Mouse (Mus musculus): ENCODE data around the gene Spem1. TPM values are rescaled to one million over a fixed set of nuclear protein-coding genes. Genes with fewer than 3 reads are reported as not detected.

Spem1 gene
- total RNA-seq, 2 experiments from 2014 or later, result 0.43 TPM; not detected in 1

GRCm38 (mm10) chr11:69837952-69838713 is 16.2 kb upstream of the Spem1 start, which contains the start of gene Tmem256:
Tmem256 (plus strand) TSS chr11:69838514.
- intact Hi-C loops (cut with DNase I), result loop anchor here (1.0 to 2.0 kb wide), 4 partner anchors 8 to 79 kb away; partner anchors contain the start of genes Plscr3 and Polr2a
- DNase-seq (ENCODE audit: low spot score in 2 of 2), result peak; percentile 96 to 99

GRCm38 (mm10) chr11:69837604-69837951 is 15.6 kb upstream of the Spem1 start, which contains the start of gene Nlgn2:
Nlgn2 (minus strand) TSS chr11:69837784.
- no peak for DNase-seq (ENCODE audit: low spot score in 2 of 2)
- intact Hi-C loops (cut with DNase I), result loop anchor here (2.0 kb wide), 3 partner anchors 35 to 79 kb away; partner anchors contain the start of gene Polr2a

DNA sequence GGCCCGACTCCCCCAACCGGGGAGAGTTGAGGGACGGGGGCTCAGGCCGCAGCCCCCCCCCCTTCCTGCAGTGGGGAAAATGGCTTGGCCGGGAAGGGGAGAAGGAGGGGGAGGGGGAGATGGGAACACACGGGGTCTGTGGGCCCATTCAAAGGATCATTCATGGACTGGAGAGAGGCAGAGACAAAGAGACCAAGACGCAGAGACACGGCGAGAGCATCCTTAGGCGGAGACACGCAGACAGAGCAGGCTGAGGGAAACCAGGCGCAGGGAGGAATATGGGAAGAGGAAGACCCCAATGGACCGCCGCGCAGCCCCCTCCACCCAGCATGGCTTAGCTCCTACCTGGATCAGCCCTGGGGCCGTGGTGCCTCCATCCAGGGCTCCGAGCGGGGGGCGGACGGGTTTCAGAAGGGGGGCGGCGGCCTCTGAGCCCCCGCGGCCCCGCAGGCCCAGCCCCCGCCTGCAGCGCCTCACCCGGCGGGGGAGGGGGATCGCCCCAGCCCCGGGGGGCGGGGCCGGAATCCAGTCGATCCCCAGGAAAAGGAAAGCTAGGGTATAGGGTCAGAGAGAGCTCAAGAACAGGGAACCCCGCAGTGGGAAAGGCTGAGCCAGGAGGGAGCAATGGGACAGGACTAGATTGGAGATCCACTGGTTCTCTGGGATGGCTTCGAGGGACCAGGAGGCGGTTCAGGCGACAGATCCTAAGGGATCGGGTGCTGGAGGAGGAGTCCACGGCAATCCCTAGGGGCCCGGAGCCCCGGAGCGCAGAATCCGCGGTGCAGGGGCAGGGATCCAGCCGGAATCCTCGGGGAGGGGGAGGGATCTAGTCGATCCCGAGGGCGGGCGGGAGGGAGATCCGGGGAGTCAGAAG is 15.0 kb upstream of the Spem1 start:
- intact Hi-C loops (cut with DNase I), result loop anchor here (2.0 kb wide), 3 partner anchors 34 to 78 kb away; partner anchors contain the start of gene Polr2a
- DNase-seq (ENCODE audit: low spot score in 2 of 2), result peak; percentile 42 to 43

DNA sequence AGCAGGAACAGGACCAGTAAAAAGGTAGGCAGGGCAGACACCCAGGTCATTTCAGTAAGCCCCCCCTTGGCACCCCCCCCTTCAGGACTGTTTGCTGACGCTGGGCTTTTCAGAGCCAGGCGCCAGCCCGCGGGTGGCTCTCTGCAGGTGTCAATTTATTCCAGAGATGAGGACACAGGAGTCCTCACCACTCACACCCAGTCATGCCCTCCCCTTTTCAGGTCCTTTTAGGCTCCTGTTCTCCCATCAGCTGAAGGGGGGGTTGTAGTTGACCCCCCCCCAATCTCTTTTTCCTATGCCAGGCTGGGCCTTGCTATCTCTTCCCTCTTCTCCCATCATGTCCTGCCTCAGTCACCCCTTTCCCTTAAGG is 14.0 kb upstream of the Spem1 start:
- intact Hi-C loops (cut with DNase I), result loop anchor here (2.0 kb wide), 3 partner anchors 33 to 77 kb away; partner anchors contain the start of gene Polr2a
- DNase-seq (ENCODE audit: low spot score in 2 of 2), result no peak

DNA sequence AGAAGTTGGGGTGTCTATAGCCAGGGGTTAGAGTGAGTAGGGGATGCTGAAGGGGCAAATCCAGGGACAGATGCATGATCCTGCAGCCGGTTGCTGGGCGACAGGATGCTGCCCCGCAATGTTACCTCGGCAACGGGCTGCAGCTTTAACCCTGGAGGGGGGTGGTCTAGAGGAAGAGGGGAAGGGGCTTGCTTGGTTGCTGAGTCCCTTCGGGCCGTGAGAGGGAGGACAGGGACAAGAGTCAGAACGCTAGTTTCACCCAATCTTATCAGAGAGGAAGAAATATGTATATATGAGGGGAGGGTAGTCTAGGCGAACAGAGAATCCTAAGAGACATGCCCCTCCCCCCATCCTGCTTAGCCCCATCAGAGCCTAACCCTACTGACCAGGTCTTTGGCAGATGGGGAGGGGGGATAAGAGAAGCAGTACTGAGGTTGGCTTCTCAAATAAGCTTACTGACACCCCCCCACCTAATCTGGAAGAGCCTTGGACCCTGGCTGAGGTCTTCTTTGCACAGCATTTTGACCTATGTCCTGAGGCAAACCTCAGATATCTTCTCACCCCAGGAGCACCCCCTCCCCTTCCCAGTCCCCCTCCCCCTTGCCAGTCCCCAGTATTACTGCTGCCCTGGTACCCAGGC is 13.5 kb upstream of the Spem1 start:
- DNase-seq (ENCODE audit: low spot score in 2 of 2), result no peak
- intact Hi-C loops (cut with DNase I), result no loop called here

GRCm38 (mm10) chr11:69834001-69834549 is 12.1 kb upstream of the Spem1 start:
- intact Hi-C loops (cut with DNase I), result no loop called here
- DNase-seq (ENCODE audit: low spot score in 2 of 2), result peak in 1 of 2 experiments; percentile 39

DNA sequence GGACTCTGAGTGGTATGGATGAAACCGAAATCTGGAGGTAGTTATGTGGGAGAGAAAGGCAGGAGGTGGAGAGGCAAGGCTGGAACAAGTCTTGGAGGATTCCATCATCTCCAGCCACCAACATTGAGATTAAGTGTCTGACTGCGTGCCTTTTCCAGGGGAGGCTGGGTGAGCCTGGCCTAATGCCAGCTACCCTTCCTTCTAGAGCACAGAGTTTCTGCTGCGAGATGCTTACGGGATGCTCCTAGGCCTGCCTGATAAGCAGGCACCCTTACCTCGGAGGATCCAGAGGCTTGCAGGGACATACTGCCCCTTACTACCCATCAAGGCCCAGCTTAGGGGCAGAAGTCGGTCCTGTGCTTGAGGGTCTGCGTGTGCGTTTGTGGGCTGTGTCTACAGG is 11.6 kb upstream of the Spem1 start:
- intact Hi-C loops (cut with DNase I), result loop anchor here (2.0 kb wide), 1 partner anchor 151 kb away; the partner anchor contains the start of gene Senp3
- DNase-seq (ENCODE audit: low spot score in 2 of 2), result no peak

GRCm38 (mm10) chr11:69828832-69829231 is 6.9 kb upstream of the Spem1 start:
- intact Hi-C loops (cut with DNase I), result no loop called here
- DNase-seq (ENCODE audit: low spot score in 2 of 2), result no peak

- intact Hi-C loops (cut with DNase I), result no loop called here
- DNase-seq (ENCODE audit: low spot score in 2 of 2), result no peak
Measured at GRCm38 (mm10) chr11:69823456-69823855, 1.5 kb upstream of the Spem1 start.

GRCm38 (mm10) chr11:69818871-69819270 is 3.1 kb downstream of the Spem1 start:
- DNase-seq (ENCODE audit: low spot score in 2 of 2), result no peak
- intact Hi-C loops (cut with DNase I), result no loop called here

GRCm38 (mm10) chr11:69818365-69818764 is 3.6 kb downstream of the Spem1 start, which contains the start of gene Spem2:
Spem2 (minus strand) TSS chr11:69818465.
- DNase-seq (ENCODE audit: low spot score in 2 of 2), result no peak
- intact Hi-C loops (cut with DNase I), result no loop called here

GRCm38 (mm10) chr11:69816520-69816919 is 5.5 kb downstream of the Spem1 start:
- no peak for DNase-seq (ENCODE audit: low spot score in 2 of 2)
- intact Hi-C loops (cut with DNase I), result no loop called here

DNA sequence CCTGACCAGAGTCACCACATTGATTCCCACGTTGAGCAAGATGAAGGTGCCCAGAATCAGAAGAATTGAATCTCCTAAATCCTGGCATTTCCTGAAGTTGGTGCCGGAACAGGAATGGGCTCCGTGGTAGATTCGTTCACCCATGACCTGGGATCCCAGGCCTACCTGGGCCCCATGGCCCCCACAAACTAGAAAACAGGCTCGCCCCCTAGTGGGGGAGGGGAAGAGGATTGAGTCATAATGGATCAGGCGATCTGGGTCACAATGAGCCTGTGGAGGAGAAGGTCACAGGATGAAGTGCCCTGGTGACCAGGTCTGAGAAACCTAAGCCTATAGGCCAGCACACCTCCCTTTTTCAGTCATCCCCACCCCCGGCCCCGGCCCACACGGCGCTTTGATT is 6.8 kb downstream of the Spem1 start, which contains the start of gene Gm39566:
TSS of gene Gm39566 (minus strand) at position 144 of the 400 bp plus-strand sequence.
- no peak for DNase-seq (ENCODE audit: low spot score in 2 of 2)
- intact Hi-C loops (cut with DNase I), result no loop called here

DNA sequence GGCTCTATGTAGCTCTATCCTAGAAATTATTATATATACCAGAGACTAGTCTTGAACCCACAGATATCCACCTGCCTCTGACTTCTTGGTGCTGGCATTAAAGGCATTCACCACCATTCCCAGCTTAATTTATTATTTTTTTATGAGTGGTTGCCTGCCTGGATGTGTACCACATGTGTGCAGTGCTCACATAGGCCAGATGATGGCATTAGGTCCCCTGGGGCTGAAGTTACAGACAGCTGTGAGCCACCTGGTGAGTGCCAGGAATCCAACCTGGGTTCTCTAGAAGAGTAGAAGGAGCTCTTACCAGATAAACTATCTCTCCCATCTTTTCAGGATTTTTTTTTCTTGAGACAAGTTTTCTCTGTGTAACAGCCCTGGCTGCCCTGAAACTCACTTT is 11.7 kb downstream of the Spem1 start:
- intact Hi-C loops (cut with DNase I), result no loop called here
- DNase-seq (ENCODE audit: low spot score in 2 of 2), result no peak

DNA sequence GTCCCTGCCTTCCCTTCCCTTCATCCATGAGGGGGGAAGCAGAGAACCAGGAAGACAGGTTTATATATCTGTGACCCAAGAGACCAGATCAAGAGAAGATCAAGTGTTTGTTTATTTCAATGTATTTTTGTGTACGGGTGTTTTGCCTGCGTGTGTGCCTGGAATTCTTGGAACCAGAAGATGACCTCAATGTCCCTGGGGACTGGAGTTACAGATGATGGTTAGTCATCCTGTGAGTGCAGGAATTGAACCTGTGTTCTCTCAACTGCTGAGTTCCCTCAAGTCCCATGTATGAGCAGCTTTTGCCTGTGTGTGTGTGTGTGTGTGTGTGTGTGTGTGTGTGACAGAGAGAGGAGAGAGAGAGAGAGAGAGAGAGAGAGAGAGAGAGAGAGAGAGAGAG is 14.3 kb downstream of the Spem1 start:
- intact Hi-C loops (cut with DNase I), result loop anchor here (5.0 kb wide), 1 partner anchor 70 kb away; the partner anchor contains the start of gene Tmem95
- no peak for DNase-seq (ENCODE audit: low spot score in 2 of 2)

GRCm38 (mm10) chr11:69806378-69806777 is 15.6 kb downstream of the Spem1 start:
- intact Hi-C loops (cut with DNase I), result loop anchor here (5.0 kb wide), 1 partner anchor 71 kb away; the partner anchor contains the start of gene Tmem95
- DNase-seq (ENCODE audit: low spot score in 2 of 2), result no peak

GRCm38 (mm10) chr11:69804972-69805909 is 16.7 kb downstream of the Spem1 start, which contains the start of gene Tmem102:
Tmem102 (minus strand) TSS chr11:69805624.
- no peak for DNase-seq (ENCODE audit: low spot score in 2 of 2)

DNA sequence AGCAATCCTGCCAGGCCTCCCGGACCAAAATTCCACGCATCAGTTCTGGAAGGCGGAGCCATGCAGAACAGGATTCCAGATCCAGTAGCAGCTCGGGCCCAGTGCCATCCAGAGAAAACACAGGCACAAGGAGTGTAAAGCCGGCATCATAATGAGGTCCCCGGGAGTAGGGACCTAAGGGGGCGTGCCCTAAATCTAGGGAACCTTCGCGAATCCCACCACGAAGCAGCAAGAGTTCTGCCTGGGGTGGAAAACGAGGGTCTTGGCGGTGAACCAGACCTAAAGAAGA is 17.4 kb downstream of the Spem1 start:
- DNase-seq (ENCODE audit: low spot score in 2 of 2), result no peak
- intact Hi-C loops (cut with DNase I), result no loop called here

More at GRCm38 (mm10) chr11:69804972-69805909, 16.7 kb downstream of the Spem1 start, which contains the start of gene Tmem102:
- intact Hi-C loops (cut with DNase I), result loop anchor here (5.0 kb wide), 1 partner anchor 72 kb away; the partner anchor contains the start of gene Tmem95

Measured in left cerebral cortex, postnatal 25 days (tissue).